Mouse (Mus musculus) neural tube, embryonic 15.5 days (tissue): ENCODE results near the gene Ppox. TPM values are rescaled to one million over a fixed set of nuclear protein-coding genes. Genes with fewer than 3 reads are reported as not detected.
"Not testable (repeated sequence)": the region's sequence is repeated elsewhere in the genome, so short reads cannot be mapped to it uniquely, and the experiment has no call there.

Source experiments
- ATAC-seq: fragments of 200-750 bp; cut with Nextera tagmentation; 2 replicates; pipeline ENCODE4 v1.8.0; 2017; ENCODE audit warnings: mild to moderate bottlenecking, moderate TSS enrichment, moderate library complexity; ENCODE audit not compliant: low FRiP score
- H3K27ac ChIP-seq: fragments of 300-500 bp; sonication (generic); replicated peaks from 2 replicates; pipeline ENCODE4 v1.5.1; 2015; ENCODE audit warnings: mild to moderate bottlenecking, inconsistent platforms
- H3K27me3 ChIP-seq: fragments of 300-500 bp; sonication (generic); replicated peaks from 2 replicates; pipeline ENCODE4 v1.6.1; 2015; ENCODE audit warnings: inconsistent platforms
- H3K36me3 ChIP-seq: fragments of 300-500 bp; sonication (generic); 2 replicates; pipeline ENCODE4 v1.6.1; 2015; ENCODE audit warnings: inconsistent platforms
- H3K4me1 ChIP-seq: fragments of 300-500 bp; sonication (generic); 2 replicates; pipeline ENCODE4 v1.6.1; 2015; ENCODE audit warnings: inconsistent platforms
- H3K4me2 ChIP-seq: fragments of 300-500 bp; sonication (generic); 2 replicates; pipeline ENCODE4 v1.6.1; 2015; ENCODE audit warnings: inconsistent platforms, mild to moderate bottlenecking, moderate library complexity
- H3K4me3 ChIP-seq: fragments of 300-500 bp; sonication (generic); replicated peaks from 2 replicates; pipeline ENCODE4 v1.5.1; 2015; ENCODE audit warnings: mild to moderate bottlenecking, inconsistent platforms
- H3K9ac ChIP-seq: fragments of 300-500 bp; sonication (generic); replicated peaks from 2 replicates; pipeline ENCODE4 v1.6.1; 2015; ENCODE audit warnings: mild to moderate bottlenecking, inconsistent platforms
- H3K9me3 ChIP-seq: fragments of 300-500 bp; sonication (generic); replicated peaks from 2 replicates; pipeline ENCODE4 v1.6.1; 2016; ENCODE audit warnings: inconsistent platforms
- WGBS: fragments of 180-500 bp; shearing (Covaris S2); methylation state at CpG from one replicate; pipeline ENCODE4 v1.1.7; 2015; ENCODE audit warnings: mixed read lengths; 5-methylcytosine and 5-hydroxymethylcytosine counted together
- polyA plus RNA-seq: library from polyadenylated mRNA; unstranded; fragments of >200 nt; fragmentation: Nextera tagmentation; extraction: Ambion mirVana; gene quantifications from 2 replicates; pipeline ENCODE4 v1.2.1, GENCODE M21; 2015

The Ppox gene
- 42.7 and 48.0 TPM in 2 replicates for polyA plus RNA-seq

DNA sequence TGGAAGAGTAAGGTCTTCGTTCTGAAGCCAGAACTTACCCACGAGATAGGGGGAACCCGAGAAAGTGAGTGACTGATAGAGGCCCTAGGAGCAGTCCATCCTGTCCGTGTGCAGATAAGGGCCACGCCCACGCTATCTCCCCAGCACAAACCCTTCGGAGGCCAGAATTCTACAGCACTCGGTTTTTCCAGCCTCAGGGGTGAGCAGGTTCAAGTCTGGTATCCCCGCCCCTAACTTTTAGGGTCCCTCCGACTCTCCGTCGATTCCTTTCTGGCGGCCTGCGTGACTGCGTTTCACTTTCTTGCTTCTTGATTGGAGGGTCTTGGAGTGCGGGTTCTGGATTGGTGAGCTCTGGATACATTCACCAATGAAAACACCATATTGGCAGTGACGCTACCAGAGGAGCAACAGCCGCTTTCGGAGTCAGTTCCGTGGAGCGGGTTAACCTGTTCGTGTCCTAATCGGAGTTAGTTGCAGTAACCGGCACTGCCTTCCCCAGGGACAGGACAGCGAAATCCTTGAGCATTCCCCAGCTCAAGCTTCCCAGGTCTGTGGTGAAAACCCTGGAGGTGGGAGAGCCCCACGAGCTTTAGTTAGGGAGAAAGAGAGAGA is at the start of gene Ppox:
Gene Ppox, minus strand, starts transcription at position 271 of the 612 bp plus-strand sequence.
- Histone ChIP-seq H3K4me2 (peak within 1 kb of the TSS; percentile 89), H3K36me3 (peaks cover 60% of the 10 kb centered on the region)
- WGBS = under 1% methylated on average over 26 of the region's 26 CpGs

DNA sequence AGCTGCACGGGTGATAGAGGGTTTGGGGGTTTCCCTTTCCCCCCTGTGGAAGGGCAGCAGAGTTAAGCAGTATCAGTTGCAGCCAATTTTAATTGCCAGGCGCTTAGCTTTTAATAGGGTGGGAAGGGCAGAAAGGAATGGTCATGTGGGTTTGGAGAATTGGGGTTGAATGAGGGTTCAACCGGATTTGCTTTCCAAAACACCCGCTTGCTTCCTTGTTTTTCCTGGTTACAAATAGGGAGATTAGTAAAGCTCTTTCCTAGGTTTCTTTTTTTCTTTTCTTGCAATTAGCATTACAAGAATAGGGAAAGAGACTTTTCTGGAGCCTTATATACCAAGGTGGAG is 49.2 kb upstream of the Ppox start:
- Histone ChIP-seq H3K27ac (peak overlapping the region; percentile 99), H3K9ac (peak overlapping the region; percentile 83), H3K27me3 (no peaks in the 10 kb centered on the region), H3K4me1 (peaks cover 62% of the 10 kb centered on the region), H3K9me3 (no peaks in the 10 kb centered on the region), H3K36me3 (peaks cover 11% of the 10 kb centered on the region; the same call in 1 of the 2 replicates), H3K4me3 (peak overlapping the region; percentile 84), H3K4me2 (peak overlapping the region; percentile 84)
- no peak; the same call in 1 of the 2 replicates for ATAC-seq
- 0% methylated on average over 4 of the region's 4 CpGs for WGBS

More for the DNA sequence above, at the start of gene Ppox:
- H3K27me3 ChIP-seq = no peaks in the 10 kb centered on the region
- H3K4me1 ChIP-seq = peaks cover 48% of the 10 kb centered on the region
- peak within 1 kb of the TSS; percentile 69 for H3K9ac ChIP-seq
- H3K4me3 ChIP-seq = peak within 1 kb of the TSS; percentile 76
- peak; percentile 97 for ATAC-seq
- H3K9me3 ChIP-seq = no peaks in the 10 kb centered on the region
- peak within 1 kb of the TSS; percentile 83 for H3K27ac ChIP-seq

DNA sequence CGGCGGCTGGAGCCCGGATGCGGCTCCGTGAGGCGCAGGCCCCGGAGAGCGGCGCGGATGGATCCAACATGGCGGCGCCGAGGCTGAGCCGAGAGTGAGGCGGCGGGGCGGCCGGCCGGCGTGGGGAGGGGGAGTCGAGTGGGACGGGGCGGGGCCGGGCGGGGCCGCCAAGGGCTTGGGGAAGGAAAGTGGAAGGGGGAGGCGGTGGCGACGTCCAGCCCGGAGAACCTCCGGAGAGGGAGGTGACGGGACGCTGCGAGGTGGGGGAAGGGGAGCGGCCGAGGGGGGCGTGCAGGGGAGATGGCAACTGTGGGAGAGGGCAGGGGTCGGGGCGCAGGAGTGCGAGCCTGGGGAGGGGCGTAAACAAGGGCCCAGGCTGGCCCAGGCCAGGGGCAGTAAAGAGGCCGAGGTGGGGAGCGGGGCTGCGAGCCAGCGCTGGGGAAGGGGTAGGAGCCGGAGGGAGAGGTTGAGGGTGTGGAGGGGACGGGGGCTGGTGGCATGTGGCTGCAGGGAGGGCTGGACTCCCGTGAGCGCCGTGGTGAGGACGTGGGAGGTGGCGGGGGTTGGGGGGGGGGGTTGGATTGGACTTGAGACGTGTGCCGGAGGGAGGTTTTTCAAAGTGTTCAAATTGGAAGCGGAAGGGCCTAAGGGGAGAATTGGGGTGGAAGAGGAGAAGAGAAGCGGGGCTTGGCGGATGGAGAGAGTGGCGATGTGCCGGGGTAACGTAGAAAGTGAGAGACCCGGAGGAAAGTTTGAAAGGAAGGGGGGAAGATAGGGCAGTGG is 48.6 kb upstream of the Ppox start:
- Histone ChIP-seq H3K27ac (peak overlapping the region; percentile 99), H3K9me3 (no peaks in the 10 kb centered on the region), H3K36me3 (peaks cover 11% of the 10 kb centered on the region), H3K4me3 (peak overlapping the region; percentile 84), H3K9ac (peak overlapping the region; percentile 83), H3K4me2 (peak overlapping the region; percentile 84), H3K4me1 (peaks cover 65% of the 10 kb centered on the region), H3K27me3 (no peaks in the 10 kb centered on the region)
- 1% methylated on average over 39 of the region's 61 CpGs for WGBS
- ATAC-seq = peak; percentile 82

DNA sequence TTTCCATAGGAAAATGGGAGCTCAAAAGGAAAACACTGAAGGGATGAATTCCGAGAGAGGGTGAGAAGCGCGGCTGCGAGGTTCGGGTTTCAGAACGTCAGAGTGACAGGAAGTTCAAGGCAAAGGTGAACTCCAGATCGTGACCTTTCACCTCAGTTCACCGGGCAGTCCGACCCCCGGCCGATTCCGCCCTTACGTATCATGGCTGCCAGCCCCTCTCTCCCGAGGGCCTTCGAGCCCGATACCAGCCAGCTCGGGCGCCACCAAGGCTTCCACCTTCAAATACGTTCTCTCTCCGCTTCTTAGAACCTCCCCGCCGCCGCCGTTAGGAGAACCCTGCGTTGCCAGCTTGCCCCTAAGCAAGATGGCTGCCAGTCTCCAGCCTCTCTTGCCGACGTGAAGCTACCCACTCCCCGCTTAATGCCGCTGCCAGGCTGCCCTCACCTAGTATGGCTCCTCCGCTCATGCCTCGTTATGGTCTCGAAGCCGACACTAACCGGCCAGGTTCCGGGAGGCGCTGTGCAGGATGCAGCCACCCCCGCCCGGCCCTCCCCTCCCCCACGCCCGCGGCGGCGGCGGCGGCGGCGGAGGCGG is 48.0 kb upstream of the Ppox start, which contains the start of gene Dedd:
Gene Dedd, plus strand, starts transcription at position 307 of the 594 bp plus-strand sequence.
- WGBS = 1% methylated on average over 42 of the region's 48 CpGs
- peaks cover 65% of the 10 kb centered on the region for H3K4me1 ChIP-seq

DNA sequence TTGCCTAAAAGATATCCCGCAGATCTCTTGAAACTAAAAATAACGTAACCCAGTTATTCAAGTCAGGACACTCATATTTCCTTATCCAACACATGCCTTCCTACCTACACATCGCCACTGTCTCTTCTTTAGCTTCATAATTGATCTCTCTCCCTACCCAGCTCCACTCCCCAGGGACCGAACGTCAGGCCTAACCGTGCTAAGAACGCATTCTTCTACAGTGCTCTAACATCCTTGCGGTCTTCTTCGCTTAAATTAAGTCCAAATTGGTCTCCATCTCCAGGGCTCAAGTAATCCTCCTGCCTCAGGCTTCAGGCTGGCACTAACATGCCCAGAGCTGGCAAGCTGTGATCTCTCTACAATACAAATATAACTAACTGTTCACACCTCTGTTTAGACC is 47.3 kb upstream of the Ppox start:
- Histone ChIP-seq H3K9ac (peak overlapping the region; percentile 83), H3K9me3 (no peaks in the 10 kb centered on the region), H3K4me1 (peaks cover 61% of the 10 kb centered on the region), H3K4me3 (peak overlapping the region; percentile 84), H3K27ac (peak overlapping the region; percentile 99), H3K4me2 (peak overlapping the region; percentile 84), H3K36me3 (peaks cover 5% of the 10 kb centered on the region), H3K27me3 (no peaks in the 10 kb centered on the region)
- 0 out of 2 replicates have a peak, but pooled peaks have one; percentile 0 for ATAC-seq
- WGBS = 30% methylated on average over 9 of the region's 9 CpGs

More for the DNA sequence above, 48.0 kb upstream of the Ppox start, which contains the start of gene Dedd:
- Histone ChIP-seq H3K27me3 (no peaks in the 10 kb centered on the region), H3K36me3 (peaks cover 11% of the 10 kb centered on the region), H3K9me3 (no peaks in the 10 kb centered on the region), H3K4me3 (peak within 1 kb of the TSS; percentile 84), H3K27ac (peak within 1 kb of the TSS; percentile 99), H3K4me2 (peak within 1 kb of the TSS; percentile 84), H3K9ac (peak within 1 kb of the TSS; percentile 83)
- peak; percentile 95 for ATAC-seq

DNA sequence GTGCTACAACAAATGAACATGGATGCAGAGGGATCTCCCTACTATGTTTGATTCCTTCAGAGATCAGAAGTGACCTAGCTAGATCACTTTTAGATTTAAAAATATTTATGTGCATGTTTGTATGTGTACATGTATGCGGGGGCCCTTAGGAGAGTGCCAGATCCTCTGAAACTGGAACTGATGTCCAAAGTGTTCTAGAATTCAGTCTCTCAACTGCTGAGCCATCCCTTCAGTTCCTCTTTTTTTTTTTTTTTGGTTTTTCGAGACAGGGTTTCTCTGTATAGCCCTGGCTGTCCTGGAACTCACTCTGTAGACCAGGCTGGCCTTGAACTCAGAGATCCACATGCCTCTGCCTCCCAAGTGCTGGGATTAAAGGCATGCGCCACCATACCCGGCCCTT is 45.6 kb upstream of the Ppox start:
- not testable (repeated sequence) for H3K36me3 ChIP-seq, H3K9ac ChIP-seq, ATAC-seq, H3K4me2 ChIP-seq, H3K27ac ChIP-seq, H3K27me3 ChIP-seq, H3K4me3 ChIP-seq, H3K9me3 ChIP-seq
- WGBS = 93% methylated on average over 4 of the region's 4 CpGs
- peaks cover 47% of the 10 kb centered on the region for H3K4me1 ChIP-seq

DNA sequence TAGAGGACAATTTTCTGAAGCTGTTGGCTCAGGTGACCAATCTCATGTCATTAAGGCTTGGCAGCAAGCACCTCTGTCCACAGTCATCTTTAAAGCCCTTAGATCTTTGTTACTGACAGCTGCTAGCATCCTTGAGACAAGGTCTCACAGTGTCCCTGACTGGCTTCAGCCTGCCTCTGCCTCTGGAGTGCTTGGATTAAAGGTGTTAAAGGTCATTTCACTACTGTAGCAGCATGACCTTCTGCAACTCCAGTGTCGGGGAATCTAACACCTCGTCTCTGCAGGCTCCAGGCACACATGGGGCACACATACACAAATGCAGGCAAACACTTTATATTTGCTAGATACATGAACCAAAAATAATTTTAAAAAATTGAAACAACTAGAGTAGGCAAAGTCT is 44.6 kb upstream of the Ppox start:
- Histone ChIP-seq H3K4me2 (no peak overlapping the region), H3K27me3 (no peaks in the 10 kb centered on the region), H3K36me3 (no peaks in the 10 kb centered on the region; the same call in 1 of the 2 replicates), H3K4me3 (no peak overlapping the region), H3K9ac (no peak overlapping the region), H3K27ac (no peak overlapping the region), H3K4me1 (peaks cover 37% of the 10 kb centered on the region), H3K9me3 (no peaks in the 10 kb centered on the region)
- no peak for ATAC-seq
- 83% methylated on average over 2 of the region's 2 CpGs for WGBS

DNA sequence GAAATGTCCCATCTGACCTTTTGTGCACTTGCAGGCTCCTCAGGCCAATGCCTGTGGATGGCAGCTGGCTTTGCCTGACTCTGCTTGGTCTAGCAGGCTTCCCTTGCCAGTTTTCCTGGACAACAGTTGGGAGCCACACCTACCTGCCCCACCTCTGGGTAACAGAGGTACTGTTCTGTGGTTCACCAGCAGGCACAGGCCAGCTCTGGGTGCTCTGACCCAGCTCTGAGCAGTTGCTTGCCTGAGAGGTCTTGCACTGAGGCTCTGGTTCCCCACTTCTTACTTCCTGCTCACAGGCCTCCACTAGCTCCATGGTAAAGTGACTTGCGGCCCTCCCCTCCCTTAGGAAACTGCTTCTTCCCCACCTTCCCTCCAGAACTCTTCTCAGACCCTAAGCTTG is 41.0 kb upstream of the Ppox start:
- Histone ChIP-seq H3K4me3 (no peak overlapping the region), H3K9ac (no peak overlapping the region), H3K4me1 (peaks cover 21% of the 10 kb centered on the region), H3K9me3 (no peaks in the 10 kb centered on the region), H3K36me3 (no peaks in the 10 kb centered on the region; the same call in 1 of the 2 replicates), H3K27me3 (no peaks in the 10 kb centered on the region), H3K27ac (no peak overlapping the region), H3K4me2 (no peak overlapping the region)
- no peak for ATAC-seq
- 93% methylated on average over 1 of the region's 1 CpGs for WGBS

DNA sequence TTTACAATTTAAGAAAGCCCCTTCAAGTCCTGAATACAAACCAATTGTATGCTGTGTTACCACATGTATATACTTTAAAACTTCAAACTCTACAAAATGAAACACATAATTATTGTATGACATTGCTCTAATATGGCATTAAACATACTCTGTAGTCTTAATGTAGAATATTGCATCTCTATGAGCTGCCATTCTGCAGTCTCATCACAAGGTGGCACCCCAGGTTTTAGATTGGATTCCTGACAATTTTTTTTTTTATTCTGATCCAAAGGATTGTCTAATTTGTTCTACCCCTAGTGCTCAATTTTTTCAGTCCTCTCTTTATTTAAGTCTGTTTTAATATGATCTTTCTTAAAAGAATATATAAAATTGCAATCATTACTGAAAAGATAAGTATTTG is 40.4 kb upstream of the Ppox start:
- no peak overlapping the region for H3K27ac ChIP-seq
- no peak overlapping the region for H3K9ac ChIP-seq
- no peaks in the 10 kb centered on the region for H3K27me3 ChIP-seq
- ATAC-seq = no peak
- no peak overlapping the region for H3K4me3 ChIP-seq
- no peak overlapping the region for H3K4me2 ChIP-seq
- peaks cover 17% of the 10 kb centered on the region for H3K4me1 ChIP-seq
- H3K36me3 ChIP-seq = no peaks in the 10 kb centered on the region; the same call in 1 of the 2 replicates
- H3K9me3 ChIP-seq = no peaks in the 10 kb centered on the region

DNA sequence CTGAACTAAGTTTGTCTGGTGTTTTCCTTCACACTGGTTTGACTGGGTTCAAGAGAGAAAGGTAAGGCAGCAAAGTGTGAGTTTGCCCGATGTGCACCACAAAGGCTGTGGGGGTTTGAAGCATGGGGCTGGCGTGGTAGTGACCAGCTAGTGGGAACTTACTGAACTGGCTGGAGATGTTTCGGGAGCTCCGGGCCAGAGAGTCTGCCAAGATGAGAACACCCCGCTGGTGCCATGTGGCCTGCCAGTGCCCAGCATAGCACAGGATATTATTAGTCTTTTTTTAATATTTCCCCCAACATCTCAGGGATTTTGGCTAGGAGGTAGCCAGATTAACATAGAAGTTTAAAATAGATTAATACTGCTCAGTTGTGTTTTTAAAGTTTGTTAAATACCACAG is 39.2 kb upstream of the Ppox start:
- no peak overlapping the region for H3K27ac ChIP-seq
- no peak for ATAC-seq
- no peaks in the 10 kb centered on the region; the same call in 1 of the 2 replicates for H3K36me3 ChIP-seq
- no peak overlapping the region for H3K9ac ChIP-seq
- 0 out of 2 replicates have a peak, but pooled peaks cover 6% of the 10 kb centered on the region for H3K4me1 ChIP-seq
- H3K9me3 ChIP-seq = no peaks in the 10 kb centered on the region
- 18% methylated on average over 5 of the region's 5 CpGs for WGBS
- no peak overlapping the region for H3K4me3 ChIP-seq
- no peaks in the 10 kb centered on the region for H3K27me3 ChIP-seq
- peak overlapping the region; percentile 9; the same call in 1 of the 2 replicates for H3K4me2 ChIP-seq

DNA sequence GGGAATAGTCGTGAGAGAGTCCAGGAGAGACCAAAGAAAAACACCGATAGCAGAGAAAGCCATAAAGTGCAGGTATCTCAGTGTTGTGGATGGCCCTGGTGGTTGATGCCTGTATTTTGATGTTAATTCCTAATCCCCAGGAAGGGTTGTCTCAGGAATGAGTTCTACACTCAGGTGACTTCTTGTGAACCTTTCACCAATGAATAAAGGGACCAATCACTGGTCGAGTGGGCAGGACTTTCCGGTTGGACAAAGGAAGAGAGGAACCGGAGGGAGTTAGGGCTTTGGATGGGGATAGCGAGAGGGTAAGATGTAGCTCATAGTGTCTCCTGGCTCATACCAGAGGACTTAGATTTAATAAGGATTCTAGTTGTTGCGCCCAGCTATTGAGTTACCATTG is 38.8 kb upstream of the Ppox start:
- Histone ChIP-seq H3K4me2 (peak overlapping the region; percentile 9; the same call in 1 of the 2 replicates), H3K36me3 (no peaks in the 10 kb centered on the region), H3K4me3 (no peak overlapping the region), H3K27me3 (no peaks in the 10 kb centered on the region), H3K4me1 (0 out of 2 replicates have a peak, but pooled peaks cover 4% of the 10 kb centered on the region), H3K9ac (no peak overlapping the region), H3K27ac (no peak overlapping the region), H3K9me3 (no peaks in the 10 kb centered on the region)
- 10% methylated on average over 7 of the region's 7 CpGs for WGBS
- ATAC-seq = no peak
